Mouse (Mus musculus) left cerebral cortex, postnatal 10 days (tissue): ENCODE data around the gene Gm21103. TPM values are rescaled to one million over a fixed set of nuclear protein-coding genes. Genes with fewer than 3 reads are reported as not detected.
"Not testable (repeated sequence)": the region's sequence is repeated elsewhere in the genome, so short reads cannot be mapped to it uniquely, and the experiment has no call there.

Experiments used
- DNase-seq, 2 experiments: peaks; one replicate each; pipeline ENCODE4 v3.0.0; 2021 to 2022; ENCODE audit warnings: low spot score in 2 of 2, mixed read lengths in 1 of 2; ENCODE audit errors: extremely low spot score in 1 of 2
- intact Hi-C: fragments of 180-260 bp; cut with DNase I; formaldehyde crosslinking; loops from one replicate; pipeline ENCODE4 v1.15.1; 2025
- total RNA-seq, 2 experiments: library from RNA; stranded (reverse); gene quantifications; 2 replicates each; pipeline ENCODE4 v1.2.3; 2021

Gm21103 gene
- not detected for total RNA-seq

GRCm38 (mm10) chr14:6304743-6305142, at the start of gene Gm21103:
Gene Gm21103, minus strand, starts transcription at chr14:6304843.
- intact Hi-C loops: not testable (repeated sequence)

DNA sequence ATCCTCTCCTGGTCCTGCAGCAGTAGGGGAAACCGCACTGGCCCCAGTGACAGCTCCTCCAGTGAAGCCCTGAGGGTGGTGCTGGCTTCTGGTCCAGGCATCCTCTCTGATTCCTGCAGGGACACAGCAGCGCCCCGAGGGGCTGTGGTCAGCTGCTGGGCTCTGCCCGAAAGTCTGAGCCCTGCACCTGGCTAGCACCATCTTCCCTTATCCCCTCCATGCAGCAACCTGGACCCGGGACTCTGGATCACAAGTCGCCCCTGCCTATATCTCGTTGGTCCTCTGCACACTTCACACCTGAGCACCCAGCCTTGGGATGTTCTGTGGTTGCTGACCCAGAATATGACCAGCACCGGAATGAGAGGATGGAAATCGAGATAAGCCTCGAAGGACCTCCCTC, 38.9 kb upstream of the Gm21103 start, which contains the start of gene Gm3618:
Gene Gm3618, minus strand, starts transcription at position 101 of the 400 bp plus-strand sequence.
- DNase-seq, intact Hi-C loops: not testable (repeated sequence)

More at GRCm38 (mm10) chr14:6304743-6305142, at the start of gene Gm21103:
- DNase-seq: not testable (repeated sequence)

- intact Hi-C loops: not testable (repeated sequence)
- peak; percentile 27 to 67 for DNase-seq
Observed at GRCm38 (mm10) chr14:6286931-6287715, 17.5 kb downstream of the Gm21103 start, which contains the start of gene Gm3411. Gene Gm3411, minus strand, starts transcription at chr14:6287250.

Other genes starting within 250 kb of the Gm21103 start
- gene Gm6337, start 246.6 kb downstream of the Gm21103 start, total RNA-seq: not detected
- gene Gm8206, start 210.9 kb downstream of the Gm21103 start, total RNA-seq: 1 to 10 TPM in 1 of 2 experiments, under 1 TPM in 1; 0.41 to 1.1 TPM
- 1 to 10 TPM; 2.7 TPM for gene Gm3468, start 196.2 kb downstream of the Gm21103 start, total RNA-seq
- gene Gm3476, start 179.0 kb downstream of the Gm21103 start, total RNA-seq: under 1 TPM in 1 of 2 experiments, not detected in 1; 0.19 TPM
- 1 to 10 TPM; 1.7 to 2.4 TPM for gene Gm21560, start 85.6 kb downstream of the Gm21103 start, total RNA-seq
- 1 to 10 TPM; 3.6 to 5.2 TPM for gene Gm3411, start 17.6 kb downstream of the Gm21103 start, total RNA-seq
- not detected for gene Gm3618, start 38.8 kb upstream of the Gm21103 start, total RNA-seq
- gene Gm16440, start 85.5 kb upstream of the Gm21103 start, total RNA-seq: not detected
- 1 to 10 TPM; 2.0 to 7.0 TPM for gene Gm3591, start 107.6 kb upstream of the Gm21103 start, total RNA-seq
- gene Gm3594, start 139.8 kb upstream of the Gm21103 start, total RNA-seq: not detected
- gene Gm8356, start 232.4 kb upstream of the Gm21103 start, total RNA-seq: not detected